ENCODE assay signal across 16 mouse cellular contexts in genomic region chr10:121584033-121584432, GRCm38 (mm10). TPM values are rescaled to one million over a fixed set of nuclear protein-coding genes. Genes with fewer than 3 reads are reported as not detected.
"Had no signal": no experiment of that assay in that cellular context is flagged by ENCODE, and none has a peak within 500 bp of the region (broad histone marks: within the 10 kb centered on the region; RNA-seq: fewer than 3 reads in every experiment).

No protein-coding gene starts in this region.

- H3K9me3 ChIP-seq: megakaryocyte, embryonic 14.5 days; midbrain, embryonic 13.5 days; midbrain, embryonic 15.5 days; neural tube, embryonic 12.5 days; stomach, embryonic 15.5 days had no signal

- H3K27me3 ChIP-seq: megakaryocyte, embryonic 14.5 days; midbrain, embryonic 13.5 days; midbrain, embryonic 15.5 days; neural tube, embryonic 12.5 days; stomach, embryonic 15.5 days had no signal

- H3K9ac ChIP-seq: lung, embryonic 14.5 days; midbrain, embryonic 13.5 days; midbrain, embryonic 15.5 days; neural tube, embryonic 12.5 days; stomach, embryonic 15.5 days had no signal

- DNase-seq: lung, adult 18-20 months; lung, embryonic 14.5 days; lung, postnatal 10 days; lung, postnatal 4 days; right cerebral cortex, postnatal 14 days; thymus, adult 2 months; thymus, postnatal 25 days; thymus, postnatal 4 days had no signal

- H3K27ac ChIP-seq: midbrain, embryonic 13.5 days; midbrain, embryonic 15.5 days; neural tube, embryonic 12.5 days; stomach, embryonic 15.5 days; stomach, postnatal 0 days had no signal

- H3K4me3 ChIP-seq: megakaryocyte, embryonic 14.5 days; midbrain, embryonic 13.5 days; midbrain, embryonic 15.5 days; neural tube, embryonic 12.5 days; stomach, embryonic 15.5 days had no signal

RNA-seq across cellular contexts. Expression of gene D930020B18Rik, which starts 57.4 kb away (rescaled TPM):
- polyA plus RNA-seq: midbrain, embryonic 11.5 days; neural tube, embryonic 12.5 days; spleen, adult 2 months had no signal
